Mouse (Mus musculus): ENCODE measurements around the gene Fancb. TPM values are rescaled to one million over a fixed set of nuclear protein-coding genes. Genes with fewer than 3 reads are reported as not detected.

Gene Fancb
- polyA plus RNA-seq, 1 experiment from 2014 or later = 7.1 TPM

Other genes starting within 250 kb of the Fancb start
- 10.9 and 12.7 TPM in 2 replicates for gene Mospd2, start 217 bp upstream of the Fancb start, polyA plus RNA-seq (2016; fragmentation: Nextera tagmentation; extraction: Ambion mirVana)
- gene Gm17604, start 24.2 kb downstream of the Fancb start, polyA plus RNA-seq (2016; fragmentation: Nextera tagmentation; extraction: Ambion mirVana) = not detected in 2 replicates